Mouse (Mus musculus) ES-E14 (cell line): Measurements from ENCODE around the gene Uchl1. TPM values are rescaled to one million over a fixed set of nuclear protein-coding genes. Genes with fewer than 3 reads are reported as not detected.

Experiments
- DNase-seq: peaks from one replicate; pipeline ENCODE4 v3.0.0-alpha.2; 2013; ENCODE audit warnings: low read depth, low spot score
- H3K27ac ChIP-seq: 2 replicates; pipeline ENCODE4 v1.5.1; 2012; ENCODE audit warnings: low read depth, mild to moderate bottlenecking, low read length, moderate library complexity, mixed read lengths; ENCODE audit not compliant: poor library complexity, insufficient read depth, severe bottlenecking
- H3K36me3 ChIP-seq: 2 replicates; pipeline ENCODE4 v1.6.1; 2012; ENCODE audit warnings: mild to moderate bottlenecking, low read length, moderate library complexity, mixed read lengths; ENCODE audit not compliant: control insufficient read depth, poor library complexity, insufficient read depth, severe bottlenecking
- H3K4me1 ChIP-seq, 2 experiments: fragments of 150-350 bp in 1 of 2; sonication (generic) in 1 of 2; 2 replicates each; pipeline ENCODE4 v1.6.1; 2012; ENCODE audit warnings: low read length in 2 of 2, mild to moderate bottlenecking in 1 of 2, mixed read lengths in 1 of 2; ENCODE audit not compliant: control insufficient read depth in 2 of 2, insufficient read depth in 2 of 2, poor library complexity in 1 of 2
- H3K4me3 ChIP-seq, 2 experiments: fragments of 150-350 bp in 1 of 2; sonication (generic) in 1 of 2; 2 replicates each; pipeline ENCODE4 v1.5.1; 2012; ENCODE audit warnings: low read length in 2 of 2, low read depth in 1 of 2, mild to moderate bottlenecking in 1 of 2, mixed read lengths in 1 of 2; ENCODE audit not compliant: insufficient read depth in 1 of 2, poor library complexity in 1 of 2, severe bottlenecking in 1 of 2
- H3K9ac ChIP-seq: 2 replicates; pipeline ENCODE4 v1.6.1; 2012; ENCODE audit warnings: low read depth, mild to moderate bottlenecking, low read length, mixed read lengths; ENCODE audit not compliant: poor library complexity, insufficient read depth, severe bottlenecking
- H3K9me3 ChIP-seq: fragments of 150-350 bp; sonication (generic); 2 replicates; pipeline ENCODE4 v1.6.1; 2012; ENCODE audit warnings: low read depth, mild to moderate bottlenecking, low read length; ENCODE audit not compliant: control insufficient read depth, insufficient read depth
- CHD2 ChIP-seq: IDR thresholded peaks from 2 replicates; pipeline ENCODE4 v1.6.1; 2014; ENCODE audit warnings: mild to moderate bottlenecking, low read depth, low read length, inconsistent platforms
- HCFC1 ChIP-seq: IDR thresholded peaks from 2 replicates; pipeline ENCODE4 v1.6.1; 2012; ENCODE audit warnings: low read length, inconsistent platforms, borderline replicate concordance; ENCODE audit not compliant: insufficient read depth
- MAFK ChIP-seq: IDR thresholded peaks from 2 replicates; pipeline ENCODE4 v1.6.1; 2014; ENCODE audit warnings: mild to moderate bottlenecking, low read depth, low read length, inconsistent platforms; ENCODE audit not compliant: insufficient read depth
- ZC3H11A ChIP-seq: IDR thresholded peaks from 2 replicates; pipeline ENCODE4 v1.6.1; 2012; ENCODE audit warnings: low read depth, mild to moderate bottlenecking, inconsistent platforms, low read length, borderline replicate concordance
- ZNF384 ChIP-seq: IDR thresholded peaks from 2 replicates; pipeline ENCODE4 v1.6.1; 2012; ENCODE audit warnings: low read depth, low read length, inconsistent platforms
- in situ Hi-C, 2 experiments: fragments of 600-800 bp; cut with MboI; formaldehyde crosslinking; loops; one replicate each; pipeline ENCODE4 v1.15.1; 2025; ENCODE audit warnings: low sequenced_read_pairs in 2 of 2, inconsistent platforms in 1 of 2; ENCODE audit not compliant: unreplicated experiment in 2 of 2
- total RNA-seq: library from RNA; depleted of rRNA; stranded (reverse); fragments of 300-350 nt; gene quantifications from 2 replicates; pipeline ENCODE4 v1.2.3, GENCODE M21; 2012

Gene Uchl1
- total RNA-seq, 1 experiment: 190 TPM

DNA sequence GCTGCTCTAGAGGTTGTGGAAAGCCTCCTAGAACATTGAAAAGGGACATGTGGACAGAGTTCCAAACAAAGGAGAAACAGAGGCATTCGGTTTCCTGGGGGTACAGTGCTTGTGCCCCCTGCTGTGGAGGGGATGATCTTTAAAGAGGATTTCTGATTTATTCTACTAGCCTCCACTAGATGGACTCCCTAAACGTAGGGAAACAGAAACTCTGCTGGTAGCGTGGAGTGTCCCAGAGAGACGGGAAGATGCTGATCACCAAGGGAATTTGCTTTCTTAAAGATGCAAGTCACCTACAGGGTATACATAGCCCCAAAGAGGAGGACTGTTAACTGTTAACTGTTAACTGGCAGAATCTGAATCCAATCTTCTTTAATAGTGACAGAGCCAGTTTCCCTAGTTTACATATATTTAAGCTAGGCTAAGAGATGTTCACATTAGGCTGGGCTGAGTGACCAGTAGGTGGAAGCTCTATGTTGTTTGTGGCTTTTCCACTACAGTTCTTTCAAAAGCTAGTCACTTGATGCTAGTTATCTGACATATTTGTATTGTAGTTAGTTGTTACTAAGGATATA is 34.6 kb downstream of the Uchl1 start:
- DNase-seq: no peak
- no peak overlapping the region for H3K27ac ChIP-seq
- no peak overlapping the region for H3K9ac ChIP-seq
- H3K4me1 ChIP-seq: no peaks in the 10 kb centered on the region
- TF ChIP-seq HCFC1 (no peak), ZNF384 (no peak)
- H3K9me3 ChIP-seq: no peaks in the 10 kb centered on the region
- in situ Hi-C loops: no loop called here
- no peak overlapping the region for H3K4me3 ChIP-seq
- H3K36me3 ChIP-seq: no peaks in the 10 kb centered on the region

DNA sequence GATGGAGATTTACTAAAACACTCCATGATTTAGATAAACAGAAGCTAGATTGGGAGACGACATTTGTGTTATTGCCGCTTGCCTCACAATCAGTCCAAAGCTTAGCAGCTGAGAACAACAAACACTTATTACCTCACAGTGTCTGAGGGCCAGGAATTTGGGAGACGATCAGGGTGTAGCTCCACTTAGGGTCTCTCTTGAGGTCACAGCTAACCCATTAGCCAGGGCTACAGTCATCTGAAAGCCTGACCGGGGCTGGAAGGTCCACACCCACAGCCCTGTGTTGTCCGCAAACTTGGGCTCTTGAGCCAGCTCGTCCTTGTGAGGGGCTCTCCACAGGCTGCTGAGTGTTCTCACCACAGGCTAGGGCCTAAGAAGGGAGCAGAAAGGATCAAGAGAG is 36.9 kb downstream of the Uchl1 start:
- H3K27ac ChIP-seq: no peak overlapping the region
- in situ Hi-C loops: no loop called here
- no peaks in the 10 kb centered on the region for H3K36me3 ChIP-seq
- DNase-seq: no peak
- H3K9me3 ChIP-seq: no peaks in the 10 kb centered on the region
- no peaks in the 10 kb centered on the region for H3K4me1 ChIP-seq
- TF ChIP-seq ZC3H11A: no peak
- no peak for TF ChIP-seq MAFK
- TF ChIP-seq HCFC1: no peak
- TF ChIP-seq ZNF384: no peak
- TF ChIP-seq CHD2: no peak
- no peak overlapping the region for H3K9ac ChIP-seq
- no peak overlapping the region for H3K4me3 ChIP-seq

DNA sequence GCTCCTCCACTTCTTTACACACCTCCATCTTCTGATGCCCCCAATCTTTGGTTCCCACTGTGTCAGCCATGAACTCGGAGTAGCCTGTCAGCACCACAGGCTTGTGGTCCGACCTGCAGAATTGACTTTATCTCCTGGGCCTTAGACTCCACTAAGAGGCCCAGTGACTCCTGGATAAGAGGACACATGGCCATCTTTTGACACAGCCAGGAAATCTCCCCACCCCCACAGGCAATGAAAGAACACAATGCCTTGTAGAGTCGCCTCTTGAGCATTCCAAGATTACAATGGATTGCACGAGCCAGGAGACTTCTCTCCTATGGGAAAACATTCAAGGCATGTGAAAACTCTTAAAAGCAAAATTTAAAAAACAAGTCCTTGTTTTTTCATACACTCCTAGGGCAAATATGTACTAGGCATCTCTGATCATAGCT is 39.6 kb downstream of the Uchl1 start:
- DNase-seq: no peak
- Histone ChIP-seq H3K4me1 (peaks cover 0 to 1% of the 10 kb centered on the region in 2 experiments; a peak in 1 of 4 replicates), H3K36me3 (no peaks in the 10 kb centered on the region), H3K9ac (no peak overlapping the region), H3K4me3 (no peak overlapping the region), H3K27ac (no peak overlapping the region), H3K9me3 (no peaks in the 10 kb centered on the region)
- no peak for TF ChIP-seq HCFC1
- in situ Hi-C loops: no loop called here

DNA sequence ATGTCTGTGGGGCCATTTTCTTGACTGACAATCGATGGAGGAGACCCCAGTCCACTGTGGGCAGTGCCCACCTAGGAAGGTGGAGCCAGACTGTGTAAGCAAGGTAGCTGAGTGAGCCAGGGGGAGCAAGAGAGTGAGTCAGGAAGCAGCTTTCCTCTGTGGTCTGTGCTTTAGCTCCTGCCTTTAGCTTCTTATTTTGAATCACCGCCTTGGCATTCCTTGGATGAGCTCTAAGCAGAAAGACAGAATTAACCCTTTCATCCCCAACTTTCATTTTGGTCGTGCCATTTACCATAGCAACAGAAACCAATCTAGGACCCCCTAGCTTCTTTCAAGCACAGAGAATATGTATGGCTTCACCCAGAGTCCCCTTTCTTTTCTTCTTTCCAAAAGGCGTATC is 42.0 kb downstream of the Uchl1 start:
- peaks cover 1 to 2% of the 10 kb centered on the region in 2 experiments; a peak in 1 of 4 replicates for H3K4me1 ChIP-seq

GRCm38 (mm10) chr5:66718413-66718812 is 42.5 kb downstream of the Uchl1 start:
- TF ChIP-seq MAFK (no peak), HCFC1 (no peak), CHD2 (no peak), ZC3H11A (no peak), ZNF384 (no peak)
- no peak for DNase-seq
- H3K9ac ChIP-seq: no peak overlapping the region
- in situ Hi-C loops: no loop called here
- H3K4me1 ChIP-seq: peaks cover 1 to 2% of the 10 kb centered on the region in 2 experiments; a peak in 1 of 4 replicates
- no peaks in the 10 kb centered on the region for H3K36me3 ChIP-seq
- H3K27ac ChIP-seq: no peak overlapping the region
- H3K4me3 ChIP-seq: no peak overlapping the region
- H3K9me3 ChIP-seq: no peaks in the 10 kb centered on the region

More for the DNA sequence above, 42.0 kb downstream of the Uchl1 start:
- TF ChIP-seq HCFC1: no peak
- no peak for TF ChIP-seq CHD2
- TF ChIP-seq ZC3H11A: no peak
- no peak for TF ChIP-seq ZNF384
- no peak for TF ChIP-seq MAFK
- Histone ChIP-seq H3K27ac (no peak overlapping the region), H3K4me3 (no peak overlapping the region), H3K9me3 (no peaks in the 10 kb centered on the region), H3K36me3 (no peaks in the 10 kb centered on the region), H3K9ac (no peak overlapping the region)
- in situ Hi-C loops: no loop called here
- no peak for DNase-seq
